Mouse (Mus musculus) E14TG2a.4 (cell line): ENCODE data around the gene Anks1b.

ENCODE experiments used
- CTCF ChIP-seq: conservative IDR thresholded peaks from 2 replicates; pipeline ENCODE4 v1.5.1; 2014; ENCODE audit warnings: low read length
- NANOG ChIP-seq: IDR thresholded peaks from 2 replicates; pipeline ENCODE4 v1.6.1; 2014; ENCODE audit warnings: borderline replicate concordance, low read length, mixed read lengths
- POU5F1 ChIP-seq: IDR thresholded peaks from 2 replicates; pipeline ENCODE4 v1.6.1; 2014; ENCODE audit warnings: low read length, borderline replicate concordance

GRCm38 (mm10) chr10:90271321-90271720 is 398.0 kb downstream of the Anks1b start:
- TF ChIP-seq CTCF (no peak), NANOG (no peak), POU5F1 (no peak)
